ENCODE assay signal across 27 mouse cellular contexts in genomic region chr17:7464901-7465300, GRCm38 (mm10).
DNase-seq lines count a peak whose midpoint lies in the region; ATAC-seq lines count a peak whose summit lies in the region.
"Had no signal": no experiment of that assay in that cellular context is flagged by ENCODE, and none has a peak within 500 bp of the region (broad histone marks: within the 10 kb centered on the region; RNA-seq: fewer than 3 reads in every experiment).

No protein-coding gene starts in this region.

- H3K4me2 ChIP-seq in neural tube, embryonic 15.5 days, result no peak overlapping the region
- H3K4me2 ChIP-seq in embryonic facial prominence, embryonic 11.5 days (ENCODE audit: low read depth, low read length), result no peak overlapping the region
- H3K4me2 ChIP-seq in forebrain, embryonic 15.5 days (replicated peaks), result no peak overlapping the region
- H3K4me2 ChIP-seq: heart, embryonic 13.5 days; intestine, embryonic 15.5 days; limb, embryonic 13.5 days; liver, embryonic 12.5 days; midbrain, embryonic 12.5 days had no signal

- no peaks in the 10 kb centered on the region for H3K27me3 ChIP-seq in neural tube, embryonic 15.5 days (replicated peaks)
- no peaks in the 10 kb centered on the region for H3K27me3 ChIP-seq in embryonic facial prominence, embryonic 11.5 days (ENCODE audit: control insufficient read depth, insufficient read depth, low read length)
- H3K27me3 ChIP-seq in limb, embryonic 10.5 days (ENCODE audit: low read depth, poor library complexity, severe bottlenecking), result no peaks in the 10 kb centered on the region
- no peaks in the 10 kb centered on the region for H3K27me3 ChIP-seq in forebrain, embryonic 15.5 days
- H3K27me3 ChIP-seq: heart, embryonic 13.5 days; intestine, embryonic 15.5 days; limb, embryonic 13.5 days; liver, embryonic 12.5 days; midbrain, embryonic 12.5 days had no signal

- ATAC-seq in neural tube, embryonic 15.5 days (ENCODE audit: low FRiP score), result no peak
- no peak for ATAC-seq in embryonic facial prominence, embryonic 11.5 days (replicated peaks; ENCODE audit: insufficient number of reproducible peaks, low FRiP score, low TSS enrichment, low read depth)
- ATAC-seq in forebrain, embryonic 15.5 days (replicated peaks), result no peak
- ATAC-seq: activated CD4-positive, CD25-positive, alpha-beta regulatory T cell, adult 4 months; CD4-positive, CD25-positive, alpha-beta regulatory T cell, adult 4 months; hindbrain, postnatal 0 days; intestine, embryonic 15.5 days; liver, embryonic 12.5 days; liver, postnatal 0 days had no signal

- H3K4me1 ChIP-seq in neural tube, embryonic 15.5 days, result no peaks in the 10 kb centered on the region
- H3K4me1 ChIP-seq in embryonic facial prominence, embryonic 11.5 days (ENCODE audit: control insufficient read depth, insufficient read depth, low read length), result no peaks in the 10 kb centered on the region
- H3K4me1 ChIP-seq in limb, embryonic 10.5 days, result peaks cover 16% of the 10 kb centered on the region
- H3K4me1 ChIP-seq in forebrain, embryonic 15.5 days, result peaks cover 9% of the 10 kb centered on the region
- H3K4me1 ChIP-seq: intestine, embryonic 15.5 days; liver, embryonic 12.5 days had no signal

- no peak overlapping the region for H3K27ac ChIP-seq in neural tube, embryonic 15.5 days (replicated peaks)
- no peak overlapping the region for H3K27ac ChIP-seq in embryonic facial prominence, embryonic 11.5 days (replicated peaks; ENCODE audit: low read depth, low read length)
- H3K27ac ChIP-seq in limb, embryonic 10.5 days, result peak overlapping the region; percentile 61
- H3K27ac ChIP-seq in forebrain, embryonic 15.5 days (replicated peaks), result no peak overlapping the region
- H3K27ac ChIP-seq: hindbrain, postnatal 0 days; intestine, embryonic 15.5 days; kidney, postnatal 0 days; limb, embryonic 13.5 days; liver, embryonic 12.5 days; midbrain, embryonic 12.5 days had no signal

- no peaks in the 10 kb centered on the region for H3K9me3 ChIP-seq in neural tube, embryonic 15.5 days (replicated peaks)
- no peaks in the 10 kb centered on the region for H3K9me3 ChIP-seq in embryonic facial prominence, embryonic 11.5 days (replicated peaks; ENCODE audit: control insufficient read depth, low read length)
- H3K9me3 ChIP-seq in limb, embryonic 10.5 days (replicated peaks), result no peaks in the 10 kb centered on the region
- H3K9me3 ChIP-seq in forebrain, embryonic 15.5 days, result no peaks in the 10 kb centered on the region
- H3K9me3 ChIP-seq: heart, embryonic 13.5 days; intestine, embryonic 15.5 days; limb, embryonic 13.5 days; liver, embryonic 12.5 days; midbrain, embryonic 12.5 days had no signal

- H3K4me3 ChIP-seq in neural tube, embryonic 15.5 days (replicated peaks), result no peak overlapping the region
- H3K4me3 ChIP-seq in embryonic facial prominence, embryonic 11.5 days (ENCODE audit: low read depth, low read length), result no peak overlapping the region
- no peak overlapping the region for H3K4me3 ChIP-seq in limb, embryonic 10.5 days
- no peak overlapping the region for H3K4me3 ChIP-seq in forebrain, embryonic 15.5 days
- H3K4me3 ChIP-seq: erythroblast, embryonic 14.5 days; heart, embryonic 13.5 days; intestine, embryonic 15.5 days; limb, embryonic 13.5 days; liver, embryonic 12.5 days; midbrain, embryonic 12.5 days had no signal

- 80% methylated on average over 3 of the region's 3 CpGs for WGBS in neural tube, embryonic 15.5 days
- WGBS in embryonic facial prominence, embryonic 11.5 days, result 40% methylated on average over 3 of the region's 3 CpGs
- 40% methylated on average over 3 of the region's 3 CpGs for WGBS in limb, embryonic 10.5 days
- 74% methylated on average over 3 of the region's 3 CpGs for WGBS in forebrain, embryonic 15.5 days

- H3K9ac ChIP-seq in neural tube, embryonic 15.5 days (replicated peaks), result no peak overlapping the region
- H3K9ac ChIP-seq in embryonic facial prominence, embryonic 11.5 days (replicated peaks; ENCODE audit: low read length), result no peak overlapping the region
- no peak overlapping the region for H3K9ac ChIP-seq in forebrain, embryonic 15.5 days (replicated peaks)
- H3K9ac ChIP-seq: heart, embryonic 13.5 days; intestine, embryonic 15.5 days; limb, embryonic 13.5 days; liver, embryonic 12.5 days; liver, postnatal 0 days; midbrain, embryonic 12.5 days had no signal

- DNase-seq in neural tube, embryonic 10.5 days (ENCODE audit: extremely low spot score, low spot score), result peak; percentile 14
- peak; percentile 75 for DNase-seq in embryonic facial prominence, embryonic 11.5 days (ENCODE audit: low spot score)
- DNase-seq in limb, embryonic 10.5 days (ENCODE audit: low spot score), result no peak
- DNase-seq in gastrocnemius, postnatal 10 days, result no peak
- no peak for DNase-seq in frontal cortex, adult 2 months (ENCODE audit: extremely low spot score in 1 of 2, low spot score in 1 of 2)
- DNase-seq: adrenal gland, adult 2 months; adrenal gland, postnatal 36 days; cerebellum, adult 2 months; cerebellum, postnatal 14 days; heart, postnatal 14 days; kidney, adult 2 months; liver, postnatal 0 days; lung, postnatal 36 days; retina, postnatal 1 day; right cerebral cortex, postnatal 14 days had no signal

- no peaks in the 10 kb centered on the region for H3K36me3 ChIP-seq in neural tube, embryonic 15.5 days
- no peaks in the 10 kb centered on the region for H3K36me3 ChIP-seq in embryonic facial prominence, embryonic 11.5 days (replicated peaks; ENCODE audit: control insufficient read depth, insufficient read depth, low read depth, low read length)
- no peaks in the 10 kb centered on the region for H3K36me3 ChIP-seq in limb, embryonic 10.5 days
- no peaks in the 10 kb centered on the region for H3K36me3 ChIP-seq in forebrain, embryonic 15.5 days
- H3K36me3 ChIP-seq: heart, embryonic 13.5 days; intestine, embryonic 15.5 days; limb, embryonic 13.5 days; liver, embryonic 12.5 days; midbrain, embryonic 12.5 days had no signal

Comparison
In these comparisons a context has a peak if more than half of its experiments do, and no peak if none do; other contexts are left out.
1. DNase-seq: peak in neural tube, embryonic 10.5 days (single experiment) and embryonic facial prominence, embryonic 11.5 days (single experiment); none in limb, embryonic 10.5 days (single experiment), gastrocnemius, postnatal 10 days (single experiment) and frontal cortex, adult 2 months (0 of 2).